Mouse (Mus musculus) testis, adult 2 months (tissue): ENCODE results near the gene Dgki. TPM values are rescaled to one million over a fixed set of nuclear protein-coding genes. Genes with fewer than 3 reads are reported as not detected.

Experiments
- H3K27ac ChIP-seq: fragments of 200-500 bp; 2 replicates; pipeline ENCODE4 v1.5.1; 2012; ENCODE audit warnings: low read depth, low read length; ENCODE audit not compliant: control insufficient read depth, insufficient read depth
- H3K27me3 ChIP-seq: fragments of 200-500 bp; 2 replicates; pipeline ENCODE4 v1.6.1; 2012; ENCODE audit warnings: mild to moderate bottlenecking, low read length, moderate library complexity; ENCODE audit not compliant: control insufficient read depth, insufficient read depth
- H3K36me3 ChIP-seq: fragments of 200-500 bp; 2 replicates; pipeline ENCODE4 v1.6.1; 2012; ENCODE audit warnings: mild to moderate bottlenecking, low read length; ENCODE audit not compliant: control insufficient read depth, insufficient read depth
- H3K4me1 ChIP-seq: fragments of 200-500 bp; 2 replicates; pipeline ENCODE4 v1.6.1; 2012; ENCODE audit warnings: low read length; ENCODE audit not compliant: control insufficient read depth, insufficient read depth
- H3K4me3 ChIP-seq: fragments of 200-500 bp; 2 replicates; pipeline ENCODE4 v1.5.1; 2012; ENCODE audit warnings: low read depth, mild to moderate bottlenecking, low read length, moderate library complexity, mixed read lengths; ENCODE audit not compliant: control insufficient read depth
- CTCF ChIP-seq: fragments of 200-500 bp; IDR thresholded peaks from 2 replicates; pipeline ENCODE4 v1.5.1; 2012; ENCODE audit warnings: low read depth, mild to moderate bottlenecking, inconsistent platforms, low read length, moderate library complexity; ENCODE audit not compliant: control insufficient read depth, insufficient read depth, insufficient replicate concordance
- POLR2A ChIP-seq: fragments of 200-500 bp; IDR thresholded peaks from 2 replicates; pipeline ENCODE4 v1.6.1; 2012; ENCODE audit warnings: low read depth, mild to moderate bottlenecking, inconsistent platforms, low read length, moderate library complexity; ENCODE audit not compliant: control insufficient read depth
- polyA plus RNA-seq: library from polyadenylated mRNA; depleted of rRNA; stranded (reverse); fragments of >200 nt; gene quantifications from 2 replicates; pipeline ENCODE4 v1.2.3, GENCODE M21; 2012; rRNA removed

Gene Dgki
- polyA plus RNA-seq, result 0.10 and 0.34 TPM in 2 replicates

- H3K4me1 ChIP-seq, result peaks cover 7% of the 10 kb centered on the region
- no peaks in the 10 kb centered on the region for H3K36me3 ChIP-seq
- TF ChIP-seq POLR2A, result no peak
- no peak for TF ChIP-seq CTCF
- peak within 1 kb of the TSS; percentile 78 for H3K4me3 ChIP-seq
- no peak within 1 kb of the TSS for H3K27ac ChIP-seq
- peaks cover 3% of the 10 kb centered on the region for H3K27me3 ChIP-seq
Observed at GRCm38 (mm10) chr6:37299562-37300390, at the start of gene Dgki. Gene Dgki, minus strand, starts transcription at chr6:37300184.

- Histone ChIP-seq H3K27me3 (no peaks in the 10 kb centered on the region), H3K4me1 (peaks cover 7% of the 10 kb centered on the region), H3K36me3 (no peaks in the 10 kb centered on the region), H3K27ac (no peak overlapping the region), H3K4me3 (no peak overlapping the region)
- no peak for TF ChIP-seq POLR2A
Observed at GRCm38 (mm10) chr6:37347606-37348005, 47.6 kb upstream of the Dgki start.

GRCm38 (mm10) chr6:37338055-37338454 is 38.1 kb upstream of the Dgki start:
- no peaks in the 10 kb centered on the region for H3K4me1 ChIP-seq
- no peak overlapping the region for H3K27ac ChIP-seq
- H3K27me3 ChIP-seq, result no peaks in the 10 kb centered on the region
- no peak overlapping the region for H3K4me3 ChIP-seq
- H3K36me3 ChIP-seq, result no peaks in the 10 kb centered on the region
- TF ChIP-seq CTCF, result no peak
- TF ChIP-seq POLR2A, result no peak

- H3K27ac ChIP-seq, result peak overlapping the region; percentile 12; the same call in 1 of the 2 replicates
- no peaks in the 10 kb centered on the region for H3K36me3 ChIP-seq
Observed at GRCm38 (mm10) chr6:37336831-37337260, 36.9 kb upstream of the Dgki start.

GRCm38 (mm10) chr6:37336381-37336780 is 36.4 kb upstream of the Dgki start:
- Histone ChIP-seq H3K36me3 (no peaks in the 10 kb centered on the region), H3K4me1 (no peaks in the 10 kb centered on the region), H3K27ac (no peak overlapping the region), H3K4me3 (no peak overlapping the region), H3K27me3 (no peaks in the 10 kb centered on the region)
- TF ChIP-seq CTCF (no peak), POLR2A (no peak)

More at GRCm38 (mm10) chr6:37336831-37337260, 36.9 kb upstream of the Dgki start:
- Histone ChIP-seq H3K4me1 (no peaks in the 10 kb centered on the region), H3K4me3 (no peak overlapping the region), H3K27me3 (no peaks in the 10 kb centered on the region)
- TF ChIP-seq POLR2A (no peak), CTCF (no peak)

GRCm38 (mm10) chr6:37332846-37333245 is 32.9 kb upstream of the Dgki start:
- H3K4me1 ChIP-seq, result no peaks in the 10 kb centered on the region
- H3K4me3 ChIP-seq, result no peak overlapping the region
- H3K36me3 ChIP-seq, result no peaks in the 10 kb centered on the region
- H3K27me3 ChIP-seq, result no peaks in the 10 kb centered on the region
- TF ChIP-seq CTCF (no peak), POLR2A (no peak)
- H3K27ac ChIP-seq, result no peak overlapping the region

GRCm38 (mm10) chr6:37329901-37330864 is 30.2 kb upstream of the Dgki start:
- no peak overlapping the region for H3K27ac ChIP-seq
- TF ChIP-seq POLR2A, result no peak
- H3K4me1 ChIP-seq, result no peaks in the 10 kb centered on the region
- no peaks in the 10 kb centered on the region for H3K27me3 ChIP-seq
- no peak overlapping the region for H3K4me3 ChIP-seq
- H3K36me3 ChIP-seq, result no peaks in the 10 kb centered on the region
